Mouse (Mus musculus): ENCODE results near the gene Sly. TPM values are rescaled to one million over a fixed set of nuclear protein-coding genes. Genes with fewer than 3 reads are reported as not detected.

Gene Sly
- polyA plus RNA-seq (2014; fragmentation: Illumina TruSeq; extraction: RNeasy Lipid Tissue Mini Kit (QIAGEN cat#74804); ENCODE audit: low replicate concordance) = not detected

DNA sequence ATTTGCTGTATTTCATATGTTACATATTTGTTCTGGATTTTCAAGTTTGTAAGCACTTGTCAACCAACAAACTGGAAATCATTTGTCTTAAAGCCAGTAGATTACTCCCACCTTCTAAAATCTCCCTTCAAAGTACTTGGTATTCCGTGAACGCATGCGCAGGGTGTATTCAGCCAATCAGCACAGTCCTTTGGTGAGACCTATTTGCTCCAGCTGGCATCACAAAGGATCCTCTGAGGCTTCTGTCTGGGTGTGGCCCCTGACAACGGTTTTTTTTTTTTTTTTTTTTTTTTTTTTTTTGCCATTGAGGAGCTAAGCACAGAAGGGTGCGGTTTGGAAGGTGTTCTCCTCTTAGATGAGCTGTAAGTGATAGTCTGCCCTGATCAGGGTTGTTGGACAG lies at the start of gene Sly:
TSS of gene Sly (plus strand) at position 301 of the 400 bp plus-strand sequence.

